Mouse (Mus musculus) CH12.LX (cell line): Measurements from ENCODE around the gene Aire. TPM values are rescaled to one million over a fixed set of nuclear protein-coding genes. Genes with fewer than 3 reads are reported as not detected.

Experiments used
- DNase-seq: peaks from one replicate; pipeline ENCODE4 v3.0.0-alpha.2; 2013; ENCODE audit errors: extremely low read depth
- H3K27ac ChIP-seq: 2 replicates; pipeline ENCODE4 v1.5.1; 2012; ENCODE audit warnings: low read depth, mild to moderate bottlenecking, control low read depth, moderate library complexity; ENCODE audit not compliant: insufficient read depth
- H3K27me3 ChIP-seq: replicated peaks from 2 replicates; pipeline ENCODE3; 2012; ENCODE audit warnings: inconsistent platforms
- H3K36me3 ChIP-seq, 2 experiments: replicated peaks in 1 of 2; 2 replicates each; pipeline versions ENCODE3 to v1.6.1; 2012; ENCODE audit warnings: inconsistent platforms in 1 of 2, low read length in 1 of 2, mild to moderate bottlenecking in 1 of 2, mixed read lengths in 1 of 2, moderate library complexity in 1 of 2; ENCODE audit not compliant: control insufficient read depth in 1 of 2, insufficient read depth in 1 of 2
- H3K4me1 ChIP-seq, 2 experiments: 2 replicates each; pipeline ENCODE4 v1.6.1; 2012; ENCODE audit warnings: inconsistent platforms in 1 of 2, moderate library complexity in 1 of 2; ENCODE audit not compliant: insufficient read depth in 2 of 2, control insufficient read depth in 1 of 2
- H3K4me2 ChIP-seq: 2 replicates; pipeline ENCODE4 v1.6.1; 2012; ENCODE audit warnings: low read depth, mild to moderate bottlenecking, control low read depth; ENCODE audit not compliant: poor library complexity, insufficient read depth, severe bottlenecking
- H3K4me3 ChIP-seq, 3 experiments: fragments of 150-350 bp in 1 of 3; sonication (generic) in 1 of 3; replicated peaks in 1 of 3; 2 replicates each; pipeline versions ENCODE3 to v1.5.1; 2011 to 2012; ENCODE audit warnings: low read depth in 2 of 3, low read length in 2 of 3, mild to moderate bottlenecking in 2 of 3, moderate library complexity in 2 of 3, control low read depth in 1 of 3, improper control_type of control experiment in 1 of 3, inconsistent platforms in 1 of 3, mixed read lengths in 1 of 3; ENCODE audit not compliant: poor library complexity in 1 of 3
- H3K79me2 ChIP-seq: replicated peaks from 2 replicates; pipeline ENCODE4 v1.6.1; 2012; ENCODE audit warnings: mild to moderate bottlenecking, moderate library complexity; ENCODE audit not compliant: control insufficient read depth, poor library complexity, insufficient read depth, severe bottlenecking; ENCODE audit errors: extremely low read depth
- H3K9ac ChIP-seq: 2 replicates; pipeline ENCODE4 v1.6.1; 2012; ENCODE audit warnings: low read depth, mild to moderate bottlenecking, control low read depth, moderate library complexity; ENCODE audit not compliant: insufficient read depth
- H3K9me3 ChIP-seq: replicated peaks from 2 replicates; pipeline ENCODE3; 2012; ENCODE audit warnings: low read length, inconsistent platforms, mixed read lengths
- BHLHE40 ChIP-seq: IDR thresholded peaks from 2 replicates; pipeline ENCODE4 v1.6.1; 2011; ENCODE audit warnings: mild to moderate bottlenecking, low read depth, low read length, improper control_type of control experiment
- CHD1 ChIP-seq: IDR thresholded peaks from 2 replicates; pipeline ENCODE4 v1.6.1; 2012; ENCODE audit warnings: low read depth, low read length, improper control_type of control experiment, inconsistent platforms
- CHD2 ChIP-seq: IDR thresholded peaks from 2 replicates; pipeline ENCODE4 v1.6.1; 2011; ENCODE audit warnings: low read length, improper control_type of control experiment
- CTCF ChIP-seq, 2 experiments: IDR thresholded peaks in 1 of 2; conservative IDR thresholded peaks in 1 of 2; 2 replicates each; pipeline ENCODE4 v1.5.1; 2011 to 2012; ENCODE audit warnings: low read depth in 2 of 2, low read length in 2 of 2, improper control_type of control experiment in 1 of 2, inconsistent platforms in 1 of 2, mild to moderate bottlenecking in 1 of 2, moderate library complexity in 1 of 2
- EP300 ChIP-seq: IDR thresholded peaks from 2 replicates; pipeline ENCODE4 v1.6.1; 2011; ENCODE audit warnings: low read length, improper control_type of control experiment
- ETS1 ChIP-seq: conservative IDR thresholded peaks from 2 replicates; pipeline ENCODE4 v1.6.1; 2012; ENCODE audit warnings: low read depth, mild to moderate bottlenecking, inconsistent platforms, low read length, improper control_type of control experiment, moderate library complexity
- HCFC1 ChIP-seq: IDR thresholded peaks from 2 replicates; pipeline ENCODE4 v1.6.1; 2012; ENCODE audit warnings: low read depth, mild to moderate bottlenecking, inconsistent platforms, low read length, improper control_type of control experiment
- IRF4 ChIP-seq: IDR thresholded peaks from 2 replicates; pipeline ENCODE4 v1.6.1; 2014; ENCODE audit warnings: low read depth, mild to moderate bottlenecking, inconsistent platforms, low read length, improper control_type of control experiment
- KAT2A ChIP-seq: IDR thresholded peaks from 2 replicates; pipeline ENCODE4 v1.6.1; 2012; ENCODE audit warnings: low read length, improper control_type of control experiment, inconsistent platforms; ENCODE audit not compliant: insufficient replicate concordance
- MAFK ChIP-seq: IDR thresholded peaks from 2 replicates; pipeline ENCODE4 v1.6.1; 2011; ENCODE audit warnings: low read length, improper control_type of control experiment; ENCODE audit not compliant: insufficient replicate concordance
- MAZ ChIP-seq: IDR thresholded peaks from 2 replicates; pipeline ENCODE4 v1.6.1; 2012; ENCODE audit warnings: low read depth, mild to moderate bottlenecking, inconsistent platforms, low read length, improper control_type of control experiment, moderate library complexity
- MEF2A ChIP-seq: IDR thresholded peaks from 2 replicates; pipeline ENCODE4 v1.6.1; 2014; ENCODE audit warnings: low read depth, mild to moderate bottlenecking, inconsistent platforms, low read length, improper control_type of control experiment, borderline replicate concordance
- MXI1 ChIP-seq: IDR thresholded peaks from 2 replicates; pipeline ENCODE4 v1.6.1; 2011; ENCODE audit warnings: mild to moderate bottlenecking, low read depth, low read length, improper control_type of control experiment
- MYC ChIP-seq: IDR thresholded peaks from 2 replicates; pipeline ENCODE4 v1.6.1; 2011; ENCODE audit warnings: low read depth, mild to moderate bottlenecking, improper control_type of control experiment, low read length
- NRF1 ChIP-seq: IDR thresholded peaks from 2 replicates; pipeline ENCODE4 v1.6.1; 2014; ENCODE audit warnings: low read depth, mild to moderate bottlenecking, inconsistent platforms, low read length, improper control_type of control experiment, moderate library complexity
- RAD21 ChIP-seq: IDR thresholded peaks from 2 replicates; pipeline ENCODE4 v1.6.1; 2011; ENCODE audit warnings: low read depth, mild to moderate bottlenecking, low read length, improper control_type of control experiment, moderate library complexity
- SIN3A ChIP-seq: IDR thresholded peaks from 2 replicates; pipeline ENCODE4 v1.6.1; 2012; ENCODE audit warnings: low read length, improper control_type of control experiment, inconsistent platforms
- TBP ChIP-seq: conservative IDR thresholded peaks from 2 replicates; pipeline ENCODE4 v1.6.1; 2011; ENCODE audit warnings: low read depth, low read length, improper control_type of control experiment
- TCF12 ChIP-seq: IDR thresholded peaks from 2 replicates; pipeline ENCODE4 v1.6.1; 2014; ENCODE audit warnings: low read depth, mild to moderate bottlenecking, inconsistent platforms, low read length, improper control_type of control experiment
- ZC3H11A ChIP-seq: IDR thresholded peaks from 2 replicates; pipeline ENCODE4 v1.6.1; 2012; ENCODE audit warnings: low read depth, mild to moderate bottlenecking, inconsistent platforms, low read length, improper control_type of control experiment
- ZNF384 ChIP-seq: IDR thresholded peaks from 2 replicates; pipeline ENCODE4 v1.6.1; 2012; ENCODE audit warnings: low read depth, low read length, improper control_type of control experiment, inconsistent platforms
- dilution Hi-C: fragments of 300-500 bp; cut with MboI; formaldehyde crosslinking; loops from 2 replicates; pipeline ENCODE4 v1.14.3; 2020; ENCODE audit warnings: low sequenced_read_pairs; ENCODE audit not compliant: extremely low pct_unique_long_range_greater_than_20kb, extremely low pct_ligation_motif_present
- in situ Hi-C: fragments of 300-500 bp; cut with MboI; formaldehyde crosslinking; loops from 3 replicates; pipeline ENCODE4 v1.14.3; 2019; ENCODE audit warnings: low sequenced_read_pairs, low pct_ligation_motif_present, low pct_unique_long_range_greater_than_20kb, mixed read lengths
- polyA plus RNA-seq: library from polyadenylated mRNA; unstranded; fragments of >175 nt; gene quantifications from 2 replicates; pipeline ENCODE4 v1.2.1, GENCODE M21; 2012; ENCODE audit warnings: low read depth; ENCODE audit not compliant: insufficient read length
- total RNA-seq, 2 experiments: library from RNA; depleted of rRNA; stranded (reverse); fragments of 300-350 nt in 1 of 2; fragments of >200 nt in 1 of 2; gene quantifications; 2 replicates each; pipeline ENCODE4 v1.2.3; 2012 to 2014

Aire gene
- total and polyA plus RNA-seq, 3 experiments: 0.16 to 0.17 TPM; not detected in 1

DNA sequence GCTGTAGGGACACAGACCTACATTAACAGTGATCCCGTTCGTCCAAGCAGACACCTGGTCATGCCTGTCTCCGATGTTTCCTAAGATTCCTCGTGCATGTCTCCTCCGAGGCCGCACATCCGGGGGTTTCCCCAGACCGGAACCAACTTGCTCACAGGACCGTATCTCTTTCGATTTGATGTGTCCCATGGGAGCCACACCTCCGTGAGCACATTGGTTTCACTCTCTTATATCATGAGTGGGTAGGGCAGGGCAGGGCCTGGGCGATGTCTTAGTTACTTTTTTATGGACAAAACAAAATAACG is 49.3 kb upstream of the Aire start (continued):
- TF ChIP-seq MAZ (peak; percentile 63; the same call in 1 of the 2 replicates), ZNF384 (no peak), ZC3H11A (no peak), TCF12 (peak; percentile 97), MYC (peak; percentile 56; the same call in 1 of the 2 replicates), NRF1 (no peak), RAD21 (no peak; the same call in 1 of the 2 replicates)

DNA sequence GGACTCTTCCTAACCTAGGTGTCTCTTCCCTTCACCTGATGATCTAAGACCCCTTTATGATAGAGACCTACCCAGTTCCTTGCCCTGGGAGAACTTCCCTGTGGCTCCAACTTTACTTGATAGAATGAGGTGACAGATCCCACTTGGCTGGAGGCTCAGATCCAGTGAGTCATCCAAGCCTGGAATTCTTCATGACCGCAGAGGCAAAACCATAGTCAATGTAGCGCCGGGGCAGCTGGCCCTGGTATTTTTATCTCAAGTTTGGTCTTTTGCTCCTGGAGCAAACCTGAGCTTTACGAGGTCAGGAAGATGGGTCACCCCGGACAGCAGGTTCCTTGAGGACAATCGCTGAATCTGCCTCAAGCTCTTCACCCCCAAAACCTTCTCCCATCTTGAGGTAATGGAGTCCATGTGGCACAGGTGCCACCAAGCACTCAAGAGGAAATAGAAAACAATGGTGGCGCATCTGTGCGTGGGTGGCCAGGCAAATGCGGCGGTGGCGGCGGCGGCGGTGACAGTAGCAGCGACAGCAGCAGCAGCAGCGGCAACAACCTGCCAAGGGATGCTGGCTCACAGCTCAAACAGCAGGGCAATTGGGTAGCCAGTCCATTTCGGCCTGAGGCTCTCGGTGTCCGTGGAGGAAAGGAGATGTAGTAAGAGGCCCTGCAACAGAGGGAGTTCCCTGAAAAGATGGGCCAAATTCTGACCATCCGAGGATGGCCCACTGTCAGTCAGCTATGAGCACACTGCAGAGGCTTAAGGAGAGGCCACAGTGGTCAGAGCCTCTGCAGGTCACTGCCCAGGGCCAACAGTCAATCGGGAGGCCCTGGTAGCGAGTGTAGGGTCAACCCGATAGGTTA is 48.7 kb upstream of the Aire start:
- Histone ChIP-seq H3K9ac (no peak overlapping the region), H3K27ac (peak overlapping the region; percentile 5; the same call in 1 of the 2 replicates), H3K36me3 (no peaks in the 10 kb centered on the region), H3K9me3 (peaks cover 14% of the 10 kb centered on the region), H3K79me2 (no peaks in the 10 kb centered on the region), H3K27me3 (peaks cover 66% of the 10 kb centered on the region), H3K4me1 (peaks cover 36 to 73% of the 10 kb centered on the region in 2 experiments), H3K4me2 (peak overlapping the region; percentile 73), H3K4me3 (peak overlapping the region in 1 of 3 experiments; percentile 20)
- dilution Hi-C loops (no loop called here), in situ Hi-C loops (loop anchor here (10.0 kb wide), 1 partner anchor 53 kb away; no protein-coding TSS in a partner anchor)
- peak; percentile 49 for DNase-seq
- TF ChIP-seq KAT2A (no peak), TBP (no peak), CHD2 (no peak), CTCF (conservative IDR thresholded peaks at IDR 0.05 in 1 of 2, IDR thresholded peaks at IDR 0.05 in 1 of 2; ENCODE audit: low read depth in 2 of 2, low read length in 2 of 2) (no peak), HCFC1 (no peak), TCF12 (no peak), MEF2A (no peak), MXI1 (no peak), IRF4 (no peak)

DNA sequence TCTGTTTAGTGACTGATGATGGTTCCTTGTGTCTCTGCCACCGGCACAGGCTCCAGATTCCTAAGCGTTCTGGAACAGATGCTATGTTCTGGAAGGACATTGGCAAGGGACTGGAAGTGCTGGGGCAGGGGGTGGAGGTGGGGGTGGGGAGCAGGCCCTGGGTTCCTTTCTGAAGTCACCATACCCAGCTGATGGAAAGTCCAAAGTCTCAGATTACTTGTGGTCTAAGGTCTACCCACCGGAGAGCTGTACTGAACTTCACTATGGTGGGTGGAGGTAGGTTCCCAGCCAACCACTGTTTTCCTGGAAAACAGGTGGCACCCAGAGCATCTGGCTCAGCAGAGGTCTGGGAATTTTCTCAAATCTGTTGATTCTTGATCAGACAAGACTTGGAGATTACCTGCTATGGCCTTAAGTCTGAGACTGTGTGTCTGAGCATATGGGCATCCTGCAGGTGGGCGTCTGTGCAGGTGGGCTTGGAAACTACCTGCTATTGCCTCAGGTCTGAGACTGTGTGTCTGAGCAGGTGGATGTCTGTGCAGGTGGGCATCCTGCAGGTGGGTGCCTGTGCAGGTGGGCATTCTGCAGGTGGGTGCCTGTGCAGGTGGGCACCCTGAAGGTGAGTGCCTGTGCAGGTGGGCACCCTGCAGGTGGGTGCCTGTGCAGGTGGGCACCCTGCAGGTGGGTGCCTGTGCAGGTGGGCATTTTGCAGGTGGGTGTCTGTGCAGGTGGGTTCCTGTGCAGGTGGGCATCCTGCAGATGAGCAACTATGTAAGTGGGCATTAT is 47.5 kb upstream of the Aire start:
- peaks cover 60% of the 10 kb centered on the region for H3K27me3 ChIP-seq

More for the DNA sequence above, 47.5 kb upstream of the Aire start:
- dilution Hi-C loops (no loop called here), in situ Hi-C loops (loop anchor here (10.0 kb wide), 1 partner anchor 54 kb away; no protein-coding TSS in a partner anchor)
- Histone ChIP-seq H3K79me2 (no peaks in the 10 kb centered on the region), H3K4me1 (peaks cover 33 to 72% of the 10 kb centered on the region in 2 experiments), H3K36me3 (no peaks in the 10 kb centered on the region), H3K4me2 (no peak overlapping the region), H3K27ac (no peak overlapping the region), H3K9me3 (peaks cover 10% of the 10 kb centered on the region), H3K4me3 (peak overlapping the region in 1 of 3 experiments; percentile 30), H3K9ac (no peak overlapping the region)
- TF ChIP-seq EP300 (peak; percentile 59; the same call in 1 of the 2 replicates), MAFK (peak; percentile 46; the same call in 1 of the 2 replicates), IRF4 (no peak), BHLHE40 (peak; percentile 65), ETS1 (peak; percentile 73), MEF2A (0 out of 2 replicates have a peak, but pooled peaks have one; percentile 12), SIN3A (peak; percentile 47), CHD2 (peak; percentile 78), CHD1 (no peak), HCFC1 (no peak), TCF12 (peak; percentile 55; the same call in 1 of the 2 replicates)
- DNase-seq: no peak
